Mouse (Mus musculus): Measurements from ENCODE around the gene Dgkz. TPM values are rescaled to one million over a fixed set of nuclear protein-coding genes. Genes with fewer than 3 reads are reported as not detected.

The Dgkz gene
- total and polyA plus RNA-seq, 2 experiments from 2014 or later, result 40.7 to 163 TPM

DNA sequence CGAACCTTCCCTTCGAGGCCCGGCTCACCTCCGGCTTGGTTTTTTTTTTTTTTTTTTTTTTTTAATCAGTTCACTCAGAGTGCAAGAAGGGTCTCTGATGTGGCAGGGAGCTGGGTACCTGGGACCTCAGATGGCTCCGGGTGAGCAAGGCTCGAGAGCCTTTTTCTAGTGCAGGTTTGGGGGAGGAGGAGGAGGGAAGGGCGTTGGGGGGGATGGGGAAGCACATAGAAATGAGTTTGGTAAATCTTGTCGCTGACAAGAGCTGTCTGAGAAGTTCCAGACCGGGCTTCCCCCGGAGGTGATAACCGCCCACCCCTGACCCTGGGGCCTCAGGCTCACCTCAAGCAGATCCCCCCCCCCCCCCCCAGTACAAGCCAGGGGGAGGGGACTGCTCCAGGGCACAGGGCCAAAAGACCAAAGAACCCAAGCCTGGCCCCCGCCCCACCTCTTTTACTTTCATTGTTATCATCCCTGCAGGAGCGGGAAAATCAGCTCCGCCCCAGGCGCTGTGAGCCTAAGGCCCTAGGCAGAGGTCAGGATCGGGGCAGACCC is 43.4 kb downstream of the Dgkz start, which contains the start of gene Mdk:
TSS of gene Mdk (minus strand) at position 138 of the 552 bp plus-strand sequence.
- Histone ChIP-seq H3K4me2 (ENCODE audit: low read depth, low read length) (peak within 1 kb of the TSS; percentile 69), H3K4me3 (ENCODE audit: low read length) (peak within 1 kb of the TSS; percentile 48), H3K4me1 (ENCODE audit: insufficient read depth, low read length) (peaks cover 8% of the 10 kb centered on the region; the same call in 1 of the 2 replicates), H3K9me3 (ENCODE audit: low read length) (no peaks in the 10 kb centered on the region), H3K9ac (replicated peaks; ENCODE audit: low read length) (peak within 1 kb of the TSS; percentile 74), H3K36me3 (ENCODE audit: insufficient read depth, low read length) (0 out of 2 replicates have a peak, but pooled peaks cover 10% of the 10 kb centered on the region), H3K27ac (peak within 1 kb of the TSS; percentile 77), H3K27me3 (ENCODE audit: insufficient read depth, low read length) (no peaks in the 10 kb centered on the region)
- 13% methylated on average over 16 of the region's 16 CpGs for WGBS
- DNase-seq (ENCODE audit: low spot score) (no peak), ATAC-seq (no peak)
- TF ChIP-seq CTCF (IDR thresholded peaks at IDR 0.05; ENCODE audit: low read depth), result no peak

DNA sequence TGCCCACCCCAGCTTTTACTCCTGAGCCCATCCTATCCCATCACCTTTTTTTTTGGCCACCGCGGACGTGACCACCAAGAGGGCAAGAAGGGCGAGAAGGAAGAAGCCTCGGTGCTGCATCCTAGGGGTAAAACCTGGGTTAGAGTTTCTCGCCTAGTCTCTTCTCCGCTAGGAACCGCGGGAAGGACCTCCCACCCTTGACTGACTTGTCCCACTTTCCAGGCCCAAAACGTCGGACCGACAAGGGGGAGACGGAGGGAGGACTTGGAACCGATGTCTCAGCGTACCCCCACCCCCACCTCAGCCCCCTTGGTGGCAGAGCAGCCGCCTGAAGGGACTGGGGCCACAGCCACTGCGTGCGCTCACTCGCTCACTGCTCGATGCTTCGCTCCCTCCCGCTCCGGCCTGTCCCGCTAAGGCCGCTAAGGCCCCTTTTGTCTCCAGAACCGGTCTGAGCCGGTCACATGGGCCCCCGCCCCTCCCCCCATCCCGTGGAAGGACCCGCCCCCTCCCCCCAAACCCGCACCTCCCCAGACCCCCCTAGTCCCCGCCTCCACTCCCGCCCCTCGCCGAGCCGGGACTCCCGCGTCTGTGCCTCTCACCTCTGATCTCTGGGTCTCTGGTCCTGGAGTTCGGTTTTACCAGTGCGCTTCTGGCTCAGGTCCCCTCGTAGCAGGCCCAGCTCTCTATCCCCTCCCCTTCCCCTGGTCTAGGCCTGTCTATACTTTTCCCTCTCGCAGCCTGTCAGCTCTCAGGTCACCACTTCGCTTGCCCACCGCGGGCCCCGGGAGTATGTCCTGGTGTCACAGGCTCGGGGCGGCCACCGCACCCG is 44.1 kb downstream of the Dgkz start:
- Histone ChIP-seq H3K36me3 (ENCODE audit: insufficient read depth, low read length) (0 out of 2 replicates have a peak, but pooled peaks cover 10% of the 10 kb centered on the region), H3K27me3 (ENCODE audit: insufficient read depth, low read length) (no peaks in the 10 kb centered on the region), H3K4me3 (ENCODE audit: low read length) (peak overlapping the region; percentile 48), H3K27ac (peak overlapping the region; percentile 77), H3K4me2 (ENCODE audit: low read depth, low read length) (peak overlapping the region; percentile 69), H3K9ac (replicated peaks; ENCODE audit: low read length) (peak overlapping the region; percentile 74), H3K9me3 (ENCODE audit: low read length) (no peaks in the 10 kb centered on the region), H3K4me1 (ENCODE audit: insufficient read depth, low read length) (peaks cover 8% of the 10 kb centered on the region; the same call in 1 of the 2 replicates)
- WGBS, result 6% methylated on average over 41 of the region's 50 CpGs
- TF ChIP-seq CTCF (IDR thresholded peaks at IDR 0.05; ENCODE audit: low read depth), result no peak
- peak; percentile 75 for ATAC-seq
- peak; percentile 76 for DNase-seq (ENCODE audit: low spot score)

DNA sequence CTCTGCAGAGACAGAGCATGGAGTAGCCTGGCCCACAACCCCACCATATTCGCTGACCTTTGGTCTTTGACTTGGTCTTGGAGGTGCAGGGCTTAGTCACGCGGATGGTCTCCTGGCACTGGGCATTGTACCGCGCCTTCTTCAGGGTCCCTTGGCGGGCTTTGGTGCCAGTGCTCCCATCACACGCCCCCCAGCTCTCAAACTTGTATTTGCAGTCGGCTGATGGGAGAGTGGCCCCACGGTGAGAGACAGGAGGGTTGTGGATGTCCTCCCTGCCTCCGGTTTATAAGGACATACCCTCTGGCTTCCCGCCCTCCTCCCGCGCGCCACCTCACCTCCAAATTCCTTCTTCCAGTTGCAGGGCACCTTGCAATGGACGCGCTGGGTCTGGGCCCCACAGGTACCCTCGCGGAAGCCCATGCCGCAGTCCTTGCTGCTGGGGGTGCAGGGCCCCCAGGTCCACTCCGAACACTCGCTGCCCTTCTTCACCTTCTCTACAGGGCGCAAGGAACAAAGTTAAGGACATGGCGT is 44.8 kb downstream of the Dgkz start:
- H3K27ac ChIP-seq, result peak overlapping the region; percentile 77; the same call in 1 of the 2 replicates
- peaks cover 8% of the 10 kb centered on the region; the same call in 1 of the 2 replicates for H3K4me1 ChIP-seq (ENCODE audit: insufficient read depth, low read length)
- H3K4me2 ChIP-seq (ENCODE audit: low read depth, low read length), result peak overlapping the region; percentile 69
- H3K9me3 ChIP-seq (ENCODE audit: low read length), result no peaks in the 10 kb centered on the region
- ATAC-seq (no peak), DNase-seq (ENCODE audit: low spot score) (peak; percentile 30)
- 0 out of 2 replicates have a peak, but pooled peaks cover 10% of the 10 kb centered on the region for H3K36me3 ChIP-seq (ENCODE audit: insufficient read depth, low read length)
- H3K27me3 ChIP-seq (ENCODE audit: insufficient read depth, low read length), result no peaks in the 10 kb centered on the region
- peak overlapping the region; percentile 74 for H3K9ac ChIP-seq (replicated peaks; ENCODE audit: low read length)
- no peak for TF ChIP-seq CTCF (IDR thresholded peaks at IDR 0.05; ENCODE audit: low read depth)
- WGBS, result 8% methylated on average over 23 of the region's 23 CpGs
- peak overlapping the region; percentile 48 for H3K4me3 ChIP-seq (ENCODE audit: low read length)

DNA sequence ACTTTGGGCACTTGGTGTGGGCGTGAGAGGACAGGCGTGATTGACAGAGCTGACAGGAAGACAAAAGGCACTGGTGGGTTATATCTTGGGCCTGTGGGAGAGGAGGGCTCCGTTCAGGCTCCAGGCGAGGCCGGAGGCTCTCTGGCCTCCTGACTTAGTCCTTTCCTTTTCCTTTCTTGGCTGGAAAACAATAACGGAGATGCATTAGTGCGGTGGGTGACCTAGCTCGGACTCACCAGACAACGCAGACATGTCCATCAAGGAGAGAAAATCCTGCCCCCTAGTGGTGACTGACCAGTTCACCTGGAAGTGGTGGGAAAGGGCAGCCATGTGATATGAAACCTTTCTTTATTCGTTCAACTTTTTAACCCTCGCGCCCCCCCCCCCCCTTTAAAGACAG is 45.7 kb downstream of the Dgkz start:
- no peak overlapping the region for H3K27ac ChIP-seq
- peak overlapping the region; percentile 48 for H3K4me3 ChIP-seq (ENCODE audit: low read length)
- 8% methylated on average over 12 of the region's 12 CpGs for WGBS
- peaks cover 8% of the 10 kb centered on the region; the same call in 1 of the 2 replicates for H3K4me1 ChIP-seq (ENCODE audit: insufficient read depth, low read length)
- H3K36me3 ChIP-seq (ENCODE audit: insufficient read depth, low read length), result 0 out of 2 replicates have a peak, but pooled peaks cover 8% of the 10 kb centered on the region
- H3K9ac ChIP-seq (replicated peaks; ENCODE audit: low read length), result no peak overlapping the region
- no peaks in the 10 kb centered on the region for H3K27me3 ChIP-seq (ENCODE audit: insufficient read depth, low read length)
- no peaks in the 10 kb centered on the region for H3K9me3 ChIP-seq (ENCODE audit: low read length)
- DNase-seq (ENCODE audit: low spot score) (peak; percentile 91), ATAC-seq (0 out of 2 replicates have a peak, but pooled peaks have one; percentile 34)
- peak overlapping the region; percentile 69 for H3K4me2 ChIP-seq (ENCODE audit: low read depth, low read length)
- peak; percentile 85 for TF ChIP-seq CTCF (IDR thresholded peaks at IDR 0.05; ENCODE audit: low read depth)

DNA sequence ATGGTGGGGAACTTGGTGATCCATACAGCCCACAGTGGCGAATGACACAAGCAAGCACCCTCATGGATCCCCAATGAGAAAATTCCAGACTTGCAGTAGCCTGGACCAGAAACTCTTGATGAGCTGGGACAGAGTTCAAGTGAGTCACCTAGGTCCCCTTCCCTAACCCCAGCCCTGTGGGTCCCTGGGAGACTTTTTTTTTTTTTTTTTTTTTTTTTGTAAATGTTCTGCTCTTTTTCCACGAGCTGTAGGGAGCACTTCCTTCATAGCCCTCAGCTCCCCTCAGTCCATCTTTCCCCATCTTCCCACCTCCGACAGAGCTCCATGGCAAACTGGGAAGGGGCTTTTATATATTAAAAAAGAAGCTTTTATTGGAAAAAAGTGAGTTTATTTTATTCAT is 46.2 kb downstream of the Dgkz start:
- DNase-seq (ENCODE audit: low spot score) (no peak), ATAC-seq (no peak)
- H3K4me2 ChIP-seq (ENCODE audit: low read depth, low read length), result no peak overlapping the region; the same call in 1 of the 2 replicates
- H3K27ac ChIP-seq, result no peak overlapping the region
- H3K27me3 ChIP-seq (ENCODE audit: insufficient read depth, low read length), result peaks cover 3% of the 10 kb centered on the region; the same call in 1 of the 2 replicates
- no peak for TF ChIP-seq CTCF (IDR thresholded peaks at IDR 0.05; ENCODE audit: low read depth)
- 0 out of 2 replicates have a peak, but pooled peaks cover 4% of the 10 kb centered on the region for H3K36me3 ChIP-seq (ENCODE audit: insufficient read depth, low read length)
- peaks cover 8% of the 10 kb centered on the region; the same call in 1 of the 2 replicates for H3K4me1 ChIP-seq (ENCODE audit: insufficient read depth, low read length)
- 40% methylated on average over 3 of the region's 3 CpGs for WGBS
- H3K4me3 ChIP-seq (ENCODE audit: low read length), result peak overlapping the region; percentile 48; the same call in 1 of the 2 replicates
- no peak overlapping the region for H3K9ac ChIP-seq (replicated peaks; ENCODE audit: low read length)
- no peaks in the 10 kb centered on the region for H3K9me3 ChIP-seq (ENCODE audit: low read length)

DNA sequence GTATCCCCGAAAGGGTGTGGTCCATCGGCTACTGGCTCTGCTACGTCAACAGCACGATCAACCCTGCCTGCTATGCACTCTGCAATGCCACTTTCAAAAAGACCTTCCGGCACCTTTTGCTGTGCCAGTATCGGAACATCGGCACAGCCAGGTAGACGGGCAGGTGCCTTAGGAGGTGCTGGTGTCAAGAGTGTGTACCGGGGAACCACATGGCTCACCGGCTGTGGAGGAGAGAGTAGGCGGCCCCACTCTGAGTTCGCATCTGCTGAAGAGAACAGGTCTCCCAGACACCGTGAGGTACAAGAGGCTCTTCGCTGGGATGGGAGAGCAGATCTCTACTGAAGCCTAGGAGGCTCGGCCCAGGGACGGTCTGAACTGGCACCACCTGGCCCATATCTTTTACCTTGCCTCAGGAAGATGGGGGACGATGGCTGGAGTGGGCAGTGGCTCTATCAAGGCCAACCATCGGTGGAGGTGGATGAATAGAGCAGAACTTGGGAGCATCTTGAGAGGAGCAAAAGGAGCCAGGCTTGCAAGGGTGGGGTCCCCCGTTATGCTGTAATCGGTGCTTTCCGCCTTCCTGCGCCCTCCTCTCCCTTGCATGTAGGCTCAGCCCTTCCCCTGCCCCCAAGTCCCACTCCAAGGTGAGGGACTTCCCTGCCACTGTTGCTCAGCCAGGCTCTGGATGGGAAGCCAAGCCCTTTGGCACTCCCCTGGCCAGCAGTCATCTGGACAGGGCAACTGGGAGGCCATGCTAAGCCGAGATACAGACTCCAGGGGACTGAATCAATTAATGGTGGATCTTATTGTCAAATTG is 46.9 kb downstream of the Dgkz start:
- no peak overlapping the region for H3K4me2 ChIP-seq (ENCODE audit: low read depth, low read length)
- 75% methylated on average over 23 of the region's 23 CpGs for whole genome bisulfite sequencing
- no peak for ATAC-seq
- no peaks in the 10 kb centered on the region for H3K9me3 ChIP-seq (ENCODE audit: low read length)
- H3K27me3 ChIP-seq (ENCODE audit: insufficient read depth, low read length), result peaks cover 3% of the 10 kb centered on the region; the same call in 1 of the 2 replicates
- H3K4me1 ChIP-seq (ENCODE audit: insufficient read depth, low read length), result peaks cover 8% of the 10 kb centered on the region; the same call in 1 of the 2 replicates
- no peak for TF ChIP-seq CTCF (IDR thresholded peaks at IDR 0.05; ENCODE audit: low read depth)
- no peak overlapping the region for H3K27ac ChIP-seq
- no peaks in the 10 kb centered on the region for H3K36me3 ChIP-seq (ENCODE audit: insufficient read depth, low read length)
- H3K4me3 ChIP-seq (ENCODE audit: low read length), result no peak overlapping the region
- no peak overlapping the region for H3K9ac ChIP-seq (replicated peaks; ENCODE audit: low read length)
- no peak for DNase-seq (ENCODE audit: low spot score)
